Mouse (Mus musculus) small intestine, adult 2 months (tissue): ENCODE measurements around the gene Ccdc60. TPM values are rescaled to one million over a fixed set of nuclear protein-coding genes. Genes with fewer than 3 reads are reported as not detected.

ENCODE experiments used
- H3K27ac ChIP-seq: fragments of 200-500 bp; 2 replicates; pipeline ENCODE4 v1.5.1; 2012; ENCODE audit warnings: low read depth, low read length, control low read depth, inconsistent platforms; ENCODE audit not compliant: insufficient read depth
- H3K27me3 ChIP-seq: fragments of 200-500 bp; 2 replicates; pipeline ENCODE4 v1.6.1; 2012; ENCODE audit warnings: mild to moderate bottlenecking, moderate library complexity, low read length, inconsistent platforms; ENCODE audit not compliant: control insufficient read depth, insufficient read depth
- H3K36me3 ChIP-seq: fragments of 200-500 bp; 2 replicates; pipeline ENCODE4 v1.6.1; 2012; ENCODE audit warnings: mild to moderate bottlenecking, low read length, control low read depth, inconsistent platforms; ENCODE audit not compliant: control insufficient read depth, insufficient read depth
- H3K4me1 ChIP-seq: fragments of 200-500 bp; 2 replicates; pipeline ENCODE4 v1.6.1; 2012; ENCODE audit warnings: low read length, inconsistent platforms, mixed read lengths; ENCODE audit not compliant: control insufficient read depth, insufficient read depth, insufficient read length
- H3K4me3 ChIP-seq: fragments of 200-500 bp; 2 replicates; pipeline ENCODE4 v1.5.1; 2012; ENCODE audit warnings: low read depth, mild to moderate bottlenecking, control low read depth, inconsistent platforms, low read length, moderate library complexity
- CTCF ChIP-seq: fragments of 200-500 bp; IDR thresholded peaks from 2 replicates; pipeline ENCODE4 v1.5.1; 2012; ENCODE audit warnings: low read depth, mild to moderate bottlenecking, control low read depth, inconsistent platforms, low read length, moderate library complexity, mixed read lengths; ENCODE audit not compliant: insufficient replicate concordance, insufficient read length; ENCODE audit errors: extremely low read depth
- POLR2A ChIP-seq: fragments of 200-500 bp; IDR thresholded peaks from 2 replicates; pipeline ENCODE4 v1.6.1; 2012; ENCODE audit warnings: low read depth, mild to moderate bottlenecking, control low read depth, inconsistent platforms, low read length, moderate library complexity
- WGBS: fragments of 180-500 bp; shearing (Covaris S2); methylation state at CpG from one replicate; pipeline ENCODE4 v1.1.7; 2018; 5-methylcytosine and 5-hydroxymethylcytosine counted together
- polyA plus RNA-seq: library from polyadenylated mRNA; depleted of rRNA; stranded (reverse); fragments of >200 nt; gene quantifications from 2 replicates; pipeline ENCODE4 v1.2.3, GENCODE M21; 2012

The Ccdc60 gene
- polyA plus RNA-seq, 1 experiment: 0.16 TPM

- TF ChIP-seq CTCF (no peak), POLR2A (no peak)
- 54% methylated on average over 17 of the region's 17 CpGs for WGBS
Observed at GRCm38 (mm10) chr5:116271511-116272227, 17.1 kb downstream of the Ccdc60 start.

DNA sequence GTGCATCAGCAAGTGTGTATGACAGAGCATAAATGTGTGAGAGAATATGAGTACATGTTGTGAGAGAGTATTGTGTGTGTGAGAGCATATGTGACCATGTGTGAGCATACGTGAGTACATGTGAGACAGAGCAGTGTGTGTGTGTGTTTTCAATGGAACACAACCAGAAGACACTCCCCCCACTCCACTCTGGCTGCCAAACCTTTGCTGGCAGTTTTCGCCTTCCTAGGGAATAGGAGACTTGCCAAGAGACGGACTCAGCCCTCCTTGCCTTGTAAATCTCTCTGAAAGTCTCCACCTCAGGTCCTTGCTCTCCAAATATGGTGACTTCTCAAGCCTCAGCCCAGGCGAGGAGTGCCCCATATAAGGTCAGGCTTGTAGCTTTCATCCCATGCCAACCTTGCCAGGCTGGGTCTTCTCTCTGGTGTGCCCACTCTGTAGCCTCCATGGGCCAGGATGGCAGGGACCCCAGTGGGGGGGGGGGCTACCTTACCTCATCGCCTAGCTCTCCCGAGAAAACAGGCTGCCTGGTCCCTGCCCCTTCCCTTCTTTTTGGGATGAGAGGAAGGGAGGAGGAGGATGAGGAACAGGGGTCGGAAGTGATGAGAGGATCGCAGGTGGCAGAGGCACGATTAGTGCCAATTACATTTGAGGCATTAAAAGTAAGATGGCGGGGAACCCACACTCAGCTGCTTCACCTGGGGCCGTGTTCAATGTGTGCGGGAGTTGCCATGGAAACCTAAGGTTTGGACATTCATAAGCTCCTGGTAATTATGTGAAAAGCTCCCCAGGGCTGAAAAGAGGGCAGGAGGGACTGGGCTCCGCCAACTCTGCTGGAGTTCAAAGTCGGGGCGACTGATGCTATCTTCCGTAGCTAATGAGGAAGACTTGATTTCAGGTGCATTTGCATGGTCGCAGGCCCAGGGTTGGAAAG lies 19.3 kb downstream of the Ccdc60 start:
- 83% methylated on average over 17 of the region's 17 CpGs for WGBS
- no peaks in the 10 kb centered on the region for H3K36me3 ChIP-seq
- H3K27ac ChIP-seq: no peak overlapping the region
- H3K4me1 ChIP-seq: 0 out of 2 replicates have a peak, but pooled peaks cover 2% of the 10 kb centered on the region
- H3K4me3 ChIP-seq: no peak overlapping the region
- TF ChIP-seq CTCF (no peak), POLR2A (no peak)
- no peaks in the 10 kb centered on the region for H3K27me3 ChIP-seq

More at GRCm38 (mm10) chr5:116271511-116272227, 17.1 kb downstream of the Ccdc60 start:
- H3K36me3 ChIP-seq: no peaks in the 10 kb centered on the region
- H3K4me1 ChIP-seq: 0 out of 2 replicates have a peak, but pooled peaks cover 2% of the 10 kb centered on the region
- H3K27ac ChIP-seq: no peak overlapping the region
- no peaks in the 10 kb centered on the region for H3K27me3 ChIP-seq
- peak overlapping the region; percentile 10 for H3K4me3 ChIP-seq

DNA sequence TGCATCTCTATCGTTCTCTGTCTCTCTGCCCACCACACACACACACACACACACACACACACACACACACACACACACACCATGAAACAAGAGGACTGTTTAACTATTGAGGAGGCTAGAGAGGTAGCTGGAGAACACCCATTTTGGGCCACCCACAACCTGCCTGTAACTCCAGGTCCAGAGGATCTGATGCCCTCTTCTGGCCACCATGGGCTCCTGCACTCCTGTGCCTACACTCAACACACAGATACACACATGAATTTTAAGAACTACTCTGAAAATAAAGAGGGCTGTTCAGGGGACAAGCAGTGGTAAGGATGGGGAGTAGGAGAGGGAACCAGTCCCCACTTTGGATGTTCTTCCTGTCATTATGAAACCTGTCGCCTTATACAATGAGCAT lies 26.1 kb downstream of the Ccdc60 start:
- Histone ChIP-seq H3K4me3 (no peak overlapping the region), H3K36me3 (no peaks in the 10 kb centered on the region), H3K27ac (no peak overlapping the region), H3K27me3 (no peaks in the 10 kb centered on the region), H3K4me1 (no peaks in the 10 kb centered on the region)
- WGBS: 92% methylated on average over 2 of the region's 2 CpGs
- TF ChIP-seq POLR2A: no peak
- TF ChIP-seq CTCF: no peak

DNA sequence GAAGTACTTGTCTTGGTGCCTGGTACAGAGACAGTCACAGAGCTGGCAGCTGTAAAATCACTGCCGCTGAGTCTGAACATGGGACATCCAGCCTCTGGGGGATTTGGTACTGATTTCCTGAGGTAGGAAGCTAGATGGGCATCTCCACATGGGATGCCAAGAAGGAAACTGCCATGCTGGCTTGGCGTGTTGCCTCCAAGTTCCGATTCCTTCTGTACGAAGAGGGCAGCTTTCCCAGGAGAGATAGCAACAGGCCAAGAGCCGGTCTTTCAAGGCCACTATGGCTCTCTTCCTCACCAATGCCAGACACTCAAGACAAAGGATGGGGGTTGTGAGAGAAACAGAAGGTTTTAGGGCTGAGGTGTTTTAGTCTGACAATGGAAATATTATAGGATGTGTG lies 26.8 kb downstream of the Ccdc60 start:
- WGBS: 93% methylated on average over 5 of the region's 5 CpGs
- H3K27me3 ChIP-seq: no peaks in the 10 kb centered on the region
- H3K4me1 ChIP-seq: no peaks in the 10 kb centered on the region
- no peak overlapping the region for H3K4me3 ChIP-seq
- no peaks in the 10 kb centered on the region for H3K36me3 ChIP-seq
- H3K27ac ChIP-seq: no peak overlapping the region
- TF ChIP-seq POLR2A (no peak), CTCF (no peak)

DNA sequence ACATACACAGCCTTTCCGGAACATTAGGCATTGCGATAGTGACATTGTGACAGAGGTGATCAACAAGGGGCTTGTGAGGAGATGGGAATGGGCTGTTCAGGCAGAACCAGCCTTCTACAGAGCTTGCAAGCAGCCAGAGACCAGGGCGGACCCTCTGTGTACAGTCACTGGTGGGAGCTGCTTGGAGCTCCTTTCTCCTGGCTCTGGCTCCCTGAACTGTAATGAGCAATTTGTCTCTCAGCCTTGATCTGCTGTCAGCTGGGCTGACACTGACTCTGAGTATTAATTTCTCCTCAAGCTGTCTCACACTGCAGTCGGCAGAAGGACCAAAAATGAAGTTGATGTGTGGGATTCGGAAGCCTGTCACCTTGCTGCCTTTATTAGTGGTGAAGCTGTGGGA lies 28.4 kb downstream of the Ccdc60 start:
- Histone ChIP-seq H3K36me3 (no peaks in the 10 kb centered on the region), H3K27ac (no peak overlapping the region), H3K4me1 (no peaks in the 10 kb centered on the region), H3K4me3 (no peak overlapping the region), H3K27me3 (no peaks in the 10 kb centered on the region)
- TF ChIP-seq POLR2A (no peak), CTCF (no peak)
- WGBS: 89% methylated on average over 5 of the region's 5 CpGs

DNA sequence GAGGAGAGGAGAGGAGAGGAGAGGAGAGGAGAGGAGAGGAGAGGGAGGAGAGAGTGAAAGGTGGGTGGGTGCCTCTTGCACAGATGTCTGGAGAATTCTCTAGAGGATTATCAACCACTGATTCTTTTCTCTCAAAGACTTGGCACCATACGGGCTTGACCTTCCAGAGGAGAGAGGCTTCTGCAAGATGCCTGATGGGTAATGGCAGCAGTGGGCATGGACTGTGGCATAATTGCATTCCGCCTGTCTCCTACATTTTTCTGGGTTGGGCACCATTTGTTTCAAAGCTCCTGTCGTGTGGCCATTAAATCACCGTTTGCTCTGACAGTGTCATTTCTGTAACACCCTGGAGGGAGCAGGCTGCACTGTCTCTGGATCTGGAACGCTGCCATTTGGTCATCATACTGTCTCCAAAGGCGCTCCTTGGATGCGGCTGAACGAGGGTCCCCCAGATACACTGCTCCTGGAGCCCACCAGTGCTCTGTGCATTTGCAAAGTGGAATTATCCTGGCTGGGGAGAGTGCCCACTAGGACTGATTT lies 30.4 kb downstream of the Ccdc60 start:
- H3K27me3 ChIP-seq: no peaks in the 10 kb centered on the region
- H3K27ac ChIP-seq: no peak overlapping the region
- H3K36me3 ChIP-seq: no peaks in the 10 kb centered on the region
- no peaks in the 10 kb centered on the region for H3K4me1 ChIP-seq
- TF ChIP-seq CTCF (no peak), POLR2A (no peak)
- H3K4me3 ChIP-seq: no peak overlapping the region
- WGBS: 67% methylated on average over 8 of the region's 8 CpGs

DNA sequence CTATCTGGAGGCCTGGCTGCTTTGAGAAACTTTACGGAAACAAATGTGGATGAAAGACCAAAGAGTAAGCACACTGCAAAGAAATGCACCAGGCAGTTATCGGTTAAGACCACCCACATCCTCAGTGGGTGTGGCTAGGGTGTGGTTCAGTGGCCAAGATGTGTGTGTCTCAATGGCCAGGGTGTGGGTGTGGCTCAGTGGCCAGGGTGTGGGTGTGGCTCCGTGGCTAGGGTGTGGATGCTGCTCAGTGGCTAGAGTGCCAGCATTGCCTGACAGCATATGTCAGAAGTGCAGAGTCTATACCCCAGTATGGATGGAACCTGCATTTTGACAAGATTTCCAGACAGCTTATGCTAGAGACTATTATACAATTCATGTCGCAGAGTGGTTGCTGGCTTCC lies 34.9 kb downstream of the Ccdc60 start:
- Histone ChIP-seq H3K36me3 (no peaks in the 10 kb centered on the region), H3K27ac (no peak overlapping the region), H3K27me3 (no peaks in the 10 kb centered on the region), H3K4me1 (no peaks in the 10 kb centered on the region), H3K4me3 (no peak overlapping the region)
- TF ChIP-seq CTCF (no peak), POLR2A (no peak)
- 83% methylated on average over 4 of the region's 4 CpGs for WGBS
